Mouse (Mus musculus): Measurements from ENCODE around the gene Il10ra. TPM values are rescaled to one million over a fixed set of nuclear protein-coding genes. Genes with fewer than 3 reads are reported as not detected.

Il10ra gene
- polyA plus RNA-seq, 1 experiment from 2014 or later = 0.44 TPM

DNA sequence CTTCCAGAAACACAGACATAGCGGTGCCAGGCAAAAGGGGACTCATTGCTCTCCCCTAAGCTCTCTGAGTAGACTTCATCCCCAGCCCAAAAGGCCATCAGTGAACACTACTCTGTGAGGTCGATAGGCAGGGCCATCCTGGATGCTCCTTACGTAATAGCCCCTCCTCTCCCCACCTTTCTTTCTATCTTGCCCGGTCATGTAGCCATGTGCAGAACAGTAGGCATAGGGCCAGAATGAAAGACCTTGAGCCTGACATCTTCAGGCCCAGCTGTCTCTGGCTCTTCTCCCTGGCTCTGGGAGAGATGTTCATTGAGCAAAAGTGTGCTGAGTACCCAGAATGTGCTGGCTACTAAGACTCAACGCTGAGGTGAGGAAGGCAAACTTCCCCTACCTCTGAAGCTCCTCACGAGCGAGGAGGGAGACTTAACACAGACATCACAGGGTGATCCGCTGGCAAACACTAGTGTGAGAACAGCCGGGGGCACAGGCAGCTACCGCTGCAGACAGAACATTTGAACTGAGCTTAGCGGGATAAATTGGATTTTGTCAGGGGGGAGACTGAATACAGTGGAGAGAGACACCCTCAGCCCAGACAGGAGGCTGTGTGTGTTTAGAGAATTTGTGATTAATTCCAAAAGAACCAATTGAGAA, 53.3 kb downstream of the Il10ra start:
- no peaks in the 10 kb centered on the region for H3K36me3 ChIP-seq
- DNase-seq (ENCODE audit: low spot score) = no peak
- H3K27ac ChIP-seq = no peak overlapping the region
- H3K4me3 ChIP-seq = no peak overlapping the region
- WGBS = 65% methylated on average over 11 of the region's 11 CpGs
- H3K4me1 ChIP-seq = no peaks in the 10 kb centered on the region
- H3K27me3 ChIP-seq (ENCODE audit: insufficient read depth, poor library complexity, severe bottlenecking) = peaks cover 15% of the 10 kb centered on the region; the same call in 1 of the 2 replicates
- no peaks in the 10 kb centered on the region for H3K9me3 ChIP-seq

DNA sequence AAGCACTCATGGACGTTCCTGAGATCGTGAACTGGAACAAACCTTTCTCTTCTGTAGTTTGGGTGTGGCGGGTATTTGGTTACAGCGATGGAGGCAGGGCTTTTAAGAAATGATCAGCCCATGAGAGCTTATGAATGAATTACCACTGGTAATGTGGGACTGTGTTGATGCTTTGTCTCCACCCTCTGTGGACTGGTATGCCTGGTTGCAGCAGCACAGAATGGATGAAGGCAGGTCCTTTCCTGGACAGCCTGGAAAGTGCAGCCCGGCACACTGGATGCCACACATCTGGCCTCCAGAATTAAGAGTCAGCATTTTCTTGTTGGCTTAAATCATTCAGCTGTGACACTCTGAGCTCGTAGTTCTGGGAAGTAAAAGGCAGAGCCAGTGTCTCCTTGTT, 56.9 kb downstream of the Il10ra start:
- no peak overlapping the region for H3K27ac ChIP-seq
- no peaks in the 10 kb centered on the region for H3K9me3 ChIP-seq
- peaks cover 10% of the 10 kb centered on the region for H3K27me3 ChIP-seq (ENCODE audit: insufficient read depth, poor library complexity, severe bottlenecking)
- H3K36me3 ChIP-seq = no peaks in the 10 kb centered on the region
- H3K4me3 ChIP-seq = no peak overlapping the region
- no peak for DNase-seq (ENCODE audit: low spot score)
- H3K4me1 ChIP-seq = no peaks in the 10 kb centered on the region
- 82% methylated on average over 6 of the region's 6 CpGs for WGBS

DNA sequence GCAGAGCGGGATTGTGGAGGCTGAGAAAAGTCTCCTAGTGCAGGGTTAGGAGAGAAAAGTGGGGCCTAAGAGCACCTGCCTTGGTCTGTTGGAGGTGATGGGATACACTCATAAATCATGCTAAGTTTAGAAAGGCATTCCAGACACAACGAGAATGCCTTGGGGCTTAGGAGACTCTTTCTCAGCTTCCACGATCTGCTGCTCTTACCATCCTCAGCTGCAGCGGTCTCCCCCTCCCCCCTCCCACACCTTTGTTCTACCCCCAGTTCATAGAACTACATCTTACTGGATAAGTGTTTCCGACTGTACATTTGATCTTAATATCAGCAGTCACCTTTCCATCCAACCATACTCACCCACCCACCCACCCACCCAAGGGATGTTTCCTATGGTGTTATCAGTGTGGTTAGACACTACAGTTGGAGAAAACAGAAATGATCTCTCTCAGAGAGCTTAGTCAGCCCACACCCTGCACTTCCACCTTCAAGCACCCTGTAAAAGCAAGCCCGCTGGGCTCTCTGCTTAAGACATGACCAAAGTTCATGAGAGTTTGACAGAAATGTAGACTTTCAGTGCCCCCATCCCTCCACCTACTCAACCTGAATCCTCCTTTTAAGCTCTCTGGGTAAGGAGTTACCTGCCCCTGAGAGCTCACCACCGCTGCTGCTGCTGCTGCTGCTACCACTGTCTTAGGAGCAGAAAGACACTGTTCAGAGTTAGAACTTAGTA, 61.8 kb downstream of the Il10ra start:
- peaks cover 13% of the 10 kb centered on the region; the same call in 1 of the 2 replicates for H3K27me3 ChIP-seq (ENCODE audit: insufficient read depth, poor library complexity, severe bottlenecking)
- no peaks in the 10 kb centered on the region for H3K4me1 ChIP-seq
- no peak overlapping the region for H3K27ac ChIP-seq
- no peak overlapping the region for H3K4me3 ChIP-seq
- 74% methylated on average over 7 of the region's 7 CpGs for WGBS
- H3K36me3 ChIP-seq = no peaks in the 10 kb centered on the region
- no peak for DNase-seq (ENCODE audit: low spot score)
- no peaks in the 10 kb centered on the region for H3K9me3 ChIP-seq

DNA sequence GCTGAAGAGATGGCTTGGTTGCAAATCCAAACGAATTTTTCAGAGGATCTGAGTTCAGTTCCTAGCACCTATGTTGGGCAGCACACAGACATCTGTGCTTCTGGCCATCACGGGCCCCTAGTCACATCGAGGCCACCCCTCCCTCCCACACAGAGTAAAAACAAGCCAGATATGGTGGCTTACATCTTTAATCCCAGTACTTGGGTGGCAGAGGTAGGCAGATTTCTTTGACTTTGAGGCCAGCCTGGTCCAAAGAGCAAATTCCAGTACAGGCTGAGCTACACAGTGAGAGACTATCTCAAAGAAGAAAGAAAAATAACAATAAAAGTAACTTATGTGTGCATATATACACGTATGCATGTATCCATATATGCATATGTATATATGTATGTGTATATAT, 62.8 kb downstream of the Il10ra start:
- no peaks in the 10 kb centered on the region for H3K36me3 ChIP-seq
- H3K4me3 ChIP-seq = no peak overlapping the region
- no peak overlapping the region for H3K27ac ChIP-seq
- no peak for DNase-seq (ENCODE audit: low spot score)
- peaks cover 7% of the 10 kb centered on the region; the same call in 1 of the 2 replicates for H3K27me3 ChIP-seq (ENCODE audit: insufficient read depth, poor library complexity, severe bottlenecking)
- no peaks in the 10 kb centered on the region for H3K9me3 ChIP-seq
- no peaks in the 10 kb centered on the region for H3K4me1 ChIP-seq
- WGBS = 70% methylated on average over 4 of the region's 4 CpGs

DNA sequence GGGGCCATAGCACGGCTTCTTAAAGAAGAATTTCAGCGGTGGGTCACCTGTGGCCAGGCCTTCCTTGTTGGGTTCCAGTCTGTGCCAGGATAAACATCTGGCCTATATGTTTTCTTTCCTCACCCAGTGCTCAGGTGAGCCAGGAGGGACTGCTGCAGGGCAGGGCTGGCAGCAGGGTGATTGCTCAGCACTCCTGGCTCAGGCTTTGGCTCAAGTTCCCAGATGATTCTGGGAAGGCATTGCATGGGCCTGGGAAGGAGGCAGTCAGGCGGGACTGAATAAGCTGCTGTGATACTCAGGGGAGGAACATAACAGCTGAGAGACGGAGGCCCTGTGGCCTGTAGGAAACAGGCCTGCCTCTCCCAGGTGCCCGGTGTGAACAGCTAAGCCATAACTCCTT, 63.8 kb downstream of the Il10ra start:
- Histone ChIP-seq H3K27ac (no peak overlapping the region), H3K27me3 (ENCODE audit: insufficient read depth, poor library complexity, severe bottlenecking) (peaks cover 13% of the 10 kb centered on the region), H3K36me3 (no peaks in the 10 kb centered on the region), H3K9me3 (no peaks in the 10 kb centered on the region), H3K4me1 (no peaks in the 10 kb centered on the region), H3K4me3 (no peak overlapping the region)
- WGBS = 76% methylated on average over 5 of the region's 5 CpGs
- DNase-seq (ENCODE audit: low spot score) = no peak

Small RNA genes within 50 kb of the gene (microRNA-seq; reads per million reads assigned to microRNA genes)
- not detected for gene Mir7086

Other genes starting within 250 kb of the Il10ra start
- gene Mpzl2, start 229.3 kb downstream of the Il10ra start, polyA plus RNA-seq (2016; fragmentation: Nextera tagmentation; extraction: Ambion mirVana) = 1.1 and 5.5 TPM in 2 replicates
- gene Mpzl3, start 214.0 kb downstream of the Il10ra start, polyA plus RNA-seq (2016; fragmentation: Nextera tagmentation; extraction: Ambion mirVana) = 2.9 and 3.2 TPM in 2 replicates
- 0.54 and 2.2 TPM in 2 replicates for gene Jaml, start 190.0 kb downstream of the Il10ra start, polyA plus RNA-seq (2016; fragmentation: Nextera tagmentation; extraction: Ambion mirVana)
- 2.3 and 5.3 TPM in 2 replicates for gene Scn2b, start 151.4 kb downstream of the Il10ra start, polyA plus RNA-seq (2016; fragmentation: Nextera tagmentation; extraction: Ambion mirVana)
- 1.9 and 2.7 TPM in 2 replicates for gene Scn4b, start 130.8 kb downstream of the Il10ra start, polyA plus RNA-seq (2016; fragmentation: Nextera tagmentation; extraction: Ambion mirVana)
- not detected in 2 replicates for gene BC049352, start 87.1 kb downstream of the Il10ra start, polyA plus RNA-seq (2016; fragmentation: Nextera tagmentation; extraction: Ambion mirVana)
- gene Tmprss4, start 65.1 kb downstream of the Il10ra start, polyA plus RNA-seq (2016; fragmentation: Nextera tagmentation; extraction: Ambion mirVana) = not detected in 2 replicates
- 0.23 and 0.29 TPM in 2 replicates for gene Tmprss13, start 50.0 kb upstream of the Il10ra start, polyA plus RNA-seq (2016; fragmentation: Nextera tagmentation; extraction: Ambion mirVana)
- gene Fxyd6, start 101.0 kb upstream of the Il10ra start, polyA plus RNA-seq (2016; fragmentation: Nextera tagmentation; extraction: Ambion mirVana) = 40.5 and 63.2 TPM in 2 replicates
- 0.71 and 1.2 TPM in 2 replicates for gene Fxyd2, start 130.5 kb upstream of the Il10ra start, polyA plus RNA-seq (2016; fragmentation: Nextera tagmentation; extraction: Ambion mirVana)
- 0.14 TPM in 2 replicates for gene Dscaml1, start 157.5 kb upstream of the Il10ra start, polyA plus RNA-seq (2016; fragmentation: Nextera tagmentation; extraction: Ambion mirVana)